Mouse (Mus musculus) CH12.LX (cell line): ENCODE results near the gene Ntrk2.

Experiments
- CTCF ChIP-seq, 2 experiments: IDR thresholded peaks in 1 of 2; conservative IDR thresholded peaks in 1 of 2; 2 replicates each; pipeline ENCODE4 v1.5.1; 2011 to 2012; ENCODE audit warnings: low read depth in 2 of 2, low read length in 2 of 2, improper control_type of control experiment in 1 of 2, inconsistent platforms in 1 of 2, mild to moderate bottlenecking in 1 of 2, moderate library complexity in 1 of 2
- MAX ChIP-seq: IDR thresholded peaks from 2 replicates; pipeline ENCODE4 v1.6.1; 2011; ENCODE audit warnings: low read length, improper control_type of control experiment
- POLR2A ChIP-seq: IDR thresholded peaks from 2 replicates; pipeline ENCODE4 v1.6.1; 2011; ENCODE audit warnings: low read depth, mild to moderate bottlenecking, improper control_type of control experiment, low read length
- SMC3 ChIP-seq: IDR thresholded peaks from 2 replicates; pipeline ENCODE4 v1.6.1; 2011; ENCODE audit warnings: low read depth, low read length, improper control_type of control experiment

DNA sequence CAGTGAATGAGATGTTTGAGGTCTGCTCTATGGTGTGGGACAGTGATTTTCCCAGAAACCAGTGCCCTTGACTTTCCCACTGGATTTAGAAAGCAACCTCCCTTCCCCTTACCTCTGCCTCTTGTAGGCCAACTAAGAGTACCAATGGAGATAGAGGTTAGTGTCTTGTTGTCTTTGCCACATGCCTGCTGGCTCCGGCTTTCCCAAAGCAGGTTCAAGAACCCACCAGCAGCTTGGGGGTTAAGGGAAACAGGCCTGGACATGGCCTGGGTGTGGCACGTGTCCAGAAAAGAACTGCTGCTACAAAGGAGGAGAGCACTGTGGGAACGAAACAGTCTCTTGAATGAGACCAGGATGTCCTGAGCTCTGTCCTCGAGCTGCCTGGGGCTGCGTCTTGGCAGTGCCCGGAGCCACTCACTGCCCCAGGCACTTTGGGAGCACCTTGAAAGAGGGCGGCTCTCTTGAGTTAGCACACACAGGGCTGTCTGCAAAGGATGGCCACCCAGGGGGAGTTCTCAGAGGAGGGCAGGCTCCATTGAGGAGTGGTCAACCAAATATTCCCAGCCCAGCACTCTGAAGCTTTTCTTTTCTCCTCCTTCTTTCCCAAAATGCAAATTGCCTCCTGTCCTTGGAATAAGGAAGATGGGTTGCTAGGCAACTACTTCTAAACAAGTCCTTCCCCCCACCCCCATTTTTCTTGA lies 273.5 kb downstream of the Ntrk2 start:
- no peak for TF ChIP-seq POLR2A
- no peak for TF ChIP-seq SMC3
- no peak for TF ChIP-seq CTCF (conservative IDR thresholded peaks at IDR 0.05 in 1 of 2, IDR thresholded peaks at IDR 0.05 in 1 of 2; ENCODE audit: low read depth in 2 of 2, low read length in 2 of 2)
- no peak for TF ChIP-seq MAX
